In the genomic region with DNA sequence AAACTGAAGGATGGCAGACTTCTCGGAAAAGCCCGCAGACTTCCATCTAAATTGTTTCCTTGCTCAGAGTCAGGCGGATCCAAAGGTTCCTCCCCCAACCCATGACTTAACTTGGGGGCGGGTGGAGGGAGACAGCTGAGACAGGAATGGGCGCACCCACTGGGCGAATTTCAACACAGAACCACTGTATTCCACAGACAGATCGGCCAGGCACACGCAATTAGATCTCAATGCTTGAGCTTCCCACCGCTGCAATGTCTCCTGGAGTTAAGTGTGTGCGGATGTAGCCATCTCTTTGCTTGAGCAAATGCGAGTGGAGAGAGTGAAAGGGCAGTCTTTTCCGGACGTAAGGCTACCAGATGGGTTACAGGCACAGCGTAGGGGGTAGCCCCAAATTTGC, we compare ENCODE assay signal across 8 mouse cellular contexts. TPM values are rescaled to one million over a fixed set of nuclear protein-coding genes. Genes with fewer than 3 reads are reported as not detected.
DNase-seq lines count a peak whose midpoint lies in the region; ATAC-seq and TF ChIP-seq lines count a peak whose summit lies in the region.

No protein-coding gene starts in this region.

- H3K4me2 ChIP-seq in heart, embryonic 15.5 days, result peak overlapping the region; percentile 99
- peak overlapping the region; percentile 97 for H3K4me2 ChIP-seq in midbrain, embryonic 12.5 days (replicated peaks)

- in situ Hi-C loops in ES-E14 (cut with MboI; ENCODE audit: low sequenced_read_pairs in 2 of 2, unreplicated experiment in 2 of 2), result no loop called here

- no peak for DNase-seq in ES-E14 (ENCODE audit: low read depth, low spot score)
- DNase-seq in kidney, postnatal 14 days, result peak; percentile 74
- DNase-seq in left cerebral cortex, postnatal 10 days (ENCODE audit: extremely low spot score in 1 of 2, low spot score in 2 of 2), result no peak
- DNase-seq in layer of hippocampus, postnatal 14 days (ENCODE audit: low spot score in 2 of 2), result no peak

- H3K9ac ChIP-seq in ES-E14 (ENCODE audit: insufficient read depth, low read depth, low read length, poor library complexity, severe bottlenecking), result peak overlapping the region; percentile 77
- H3K9ac ChIP-seq in heart, embryonic 15.5 days, result peak overlapping the region; percentile 84
- H3K9ac ChIP-seq in midbrain, embryonic 12.5 days (replicated peaks), result peak overlapping the region; percentile 73

- no peaks in the 10 kb centered on the region for H3K9me3 ChIP-seq in ES-E14 (ENCODE audit: control insufficient read depth, insufficient read depth, low read depth, low read length)
- no peaks in the 10 kb centered on the region for H3K9me3 ChIP-seq in heart, embryonic 15.5 days (replicated peaks)
- H3K9me3 ChIP-seq in midbrain, embryonic 12.5 days, result no peaks in the 10 kb centered on the region

- ATAC-seq in heart, embryonic 15.5 days (replicated peaks; ENCODE audit: insufficient number of reproducible peaks, insufficient read depth, low FRiP score, low read depth), result no peak
- no peak for ATAC-seq in midbrain, embryonic 12.5 days (ENCODE audit: low FRiP score, low read depth)
- no peak for ATAC-seq in inflammation-experienced regulatory T-cells, adult 6 months

- H3K27me3 ChIP-seq in heart, embryonic 15.5 days, result no peaks in the 10 kb centered on the region
- peaks cover 22% of the 10 kb centered on the region for H3K27me3 ChIP-seq in midbrain, embryonic 12.5 days

- intact Hi-C loops in left cerebral cortex, postnatal 10 days (cut with DNase I), result loop anchor here (10.0 kb wide), 1 partner anchor 233 kb away; no protein-coding TSS in a partner anchor

- no peak overlapping the region for H3K27ac ChIP-seq in ES-E14 (ENCODE audit: insufficient read depth, low read depth, low read length, poor library complexity, severe bottlenecking)
- no peak overlapping the region for H3K27ac ChIP-seq in brown adipose tissue, adult 24 weeks (replicated peaks; ENCODE audit: low read depth, low read length)
- H3K27ac ChIP-seq in heart, embryonic 15.5 days, result no peak overlapping the region
- H3K27ac ChIP-seq in midbrain, embryonic 12.5 days (replicated peaks), result no peak overlapping the region

- WGBS in heart, embryonic 15.5 days, result 16% methylated on average over 14 of the region's 14 CpGs
- WGBS in midbrain, embryonic 12.5 days, result 25% methylated on average over 14 of the region's 14 CpGs

- 0 out of 2 replicates have a peak, but pooled peaks cover 4% of the 10 kb centered on the region for H3K36me3 ChIP-seq in ES-E14 (ENCODE audit: control insufficient read depth, insufficient read depth, low read length, poor library complexity, severe bottlenecking)
- no peaks in the 10 kb centered on the region for H3K36me3 ChIP-seq in heart, embryonic 15.5 days
- H3K36me3 ChIP-seq in midbrain, embryonic 12.5 days, result no peaks in the 10 kb centered on the region

- H3K4me1 ChIP-seq in ES-E14 (ENCODE audit: control insufficient read depth in 2 of 2, insufficient read depth in 2 of 2, low read length in 2 of 2, poor library complexity in 1 of 2), result peaks cover 23 to 26% of the 10 kb centered on the region in 2 experiments
- H3K4me1 ChIP-seq in brown adipose tissue, adult 24 weeks (ENCODE audit: control insufficient read depth, insufficient read depth, insufficient read length, low read length), result peaks cover 12% of the 10 kb centered on the region
- peaks cover 20% of the 10 kb centered on the region for H3K4me1 ChIP-seq in heart, embryonic 15.5 days (replicated peaks)
- peaks cover 31% of the 10 kb centered on the region for H3K4me1 ChIP-seq in midbrain, embryonic 12.5 days

- peak overlapping the region; percentile 81 to 95 for H3K4me3 ChIP-seq in ES-E14 (ENCODE audit: insufficient read depth in 1 of 2, low read depth in 1 of 2, low read length in 2 of 2, poor library complexity in 1 of 2, severe bottlenecking in 1 of 2)
- H3K4me3 ChIP-seq in brown adipose tissue, adult 24 weeks (ENCODE audit: insufficient read depth, low read depth, low read length), result peak overlapping the region; percentile 70
- peak overlapping the region; percentile 82 for H3K4me3 ChIP-seq in heart, embryonic 15.5 days
- peak overlapping the region; percentile 61 for H3K4me3 ChIP-seq in midbrain, embryonic 12.5 days

TF ChIP-seq in ES-E14, 5 proteins besides CTCF, POLR2A, EP300 and RAD21:
- no peak for TF ChIP-seq ZNF384 (IDR thresholded peaks at IDR 0.05; ENCODE audit: low read depth, low read length)
- no peak for TF ChIP-seq HCFC1 (IDR thresholded peaks at IDR 0.05; ENCODE audit: borderline replicate concordance, insufficient read depth, low read length)
- no peak for TF ChIP-seq CHD2 (IDR thresholded peaks at IDR 0.05; ENCODE audit: low read depth, low read length)
- TF ChIP-seq MAFK (IDR thresholded peaks at IDR 0.05; ENCODE audit: insufficient read depth, low read depth, low read length), result no peak
- TF ChIP-seq ZC3H11A (IDR thresholded peaks at IDR 0.05; ENCODE audit: borderline replicate concordance, low read depth, low read length), result no peak

RNA-seq across cellular contexts. Expression of gene Kazn, which starts 1.2 kb away (rescaled TPM):
- total RNA-seq in ES-E14 (2012; rRNA removed), result 14.0 and 24.3 TPM in 2 replicates
- 0.79 and 0.88 TPM in 2 replicates for polyA plus RNA-seq in brown adipose tissue, adult 24 weeks (2012; ENCODE audit: insufficient read depth, insufficient read length, missing spikeins)
- polyA plus RNA-seq in heart, embryonic 15.5 days (2015; fragmentation: Nextera tagmentation; extraction: Ambion mirVana), result 4.3 and 7.9 TPM in 2 replicates
- 20.9 and 22.0 TPM in 2 replicates for polyA plus RNA-seq in midbrain, embryonic 12.5 days (2016; fragmentation: Nextera tagmentation; extraction: Ambion mirVana)
- total RNA-seq in left cerebral cortex, postnatal 10 days (2021), result 10 to 100 TPM; 65.2 to 71.9 TPM
- total RNA-seq in layer of hippocampus, postnatal 14 days (2021), result 10 to 100 TPM; 49.9 to 57.7 TPM
- not detected for polyA plus RNA-seq in inflammation-experienced regulatory T-cells, adult 6 months (2017; shearing (Covaris generic))
